ENCODE assay signal across 8 mouse cellular contexts in the genomic region with DNA sequence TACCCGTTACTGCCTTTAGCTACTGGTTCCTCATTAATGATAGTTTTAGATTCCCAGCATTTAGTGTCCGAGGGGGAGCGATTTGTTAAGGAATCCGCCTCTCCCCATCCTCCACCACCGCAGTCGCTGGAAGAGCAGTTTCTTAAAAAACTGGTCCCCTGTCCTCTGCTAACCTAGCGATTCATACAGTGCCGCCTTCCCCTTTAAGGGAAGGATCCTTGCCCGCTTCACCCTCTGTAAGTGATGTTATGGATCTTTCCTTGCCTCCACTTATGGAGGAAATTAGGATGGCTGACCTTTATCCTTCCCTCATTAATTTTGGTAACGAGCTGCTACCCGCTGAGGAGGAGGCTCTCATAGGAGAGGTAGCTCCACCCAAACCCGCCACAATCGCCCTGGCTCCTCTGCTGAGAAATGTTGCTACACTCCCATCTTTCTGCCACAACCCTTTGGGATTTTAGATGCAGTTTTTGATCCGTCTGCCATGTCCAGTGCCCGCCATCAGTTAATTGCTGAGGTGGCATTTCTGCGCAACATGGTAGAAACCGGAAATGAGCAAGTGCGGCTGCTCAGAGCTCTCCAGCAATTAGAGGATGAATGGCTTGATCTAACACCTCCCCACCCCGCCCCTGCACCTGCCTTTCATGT. TPM values are rescaled to one million over a fixed set of nuclear protein-coding genes. Genes with fewer than 3 reads are reported as not detected.
DNase-seq lines count a peak whose midpoint lies in the region; ATAC-seq lines count a peak whose summit lies in the region.

No protein-coding gene starts in this region.

- no peaks in the 10 kb centered on the region for H3K36me3 ChIP-seq in intestine, embryonic 14.5 days (ENCODE audit: control insufficient read depth, insufficient read depth, low read length)

- H3K9ac ChIP-seq in intestine, embryonic 14.5 days (ENCODE audit: low read length) = peak overlapping the region; percentile 48

- peak overlapping the region; percentile 87 for H3K4me2 ChIP-seq in intestine, embryonic 14.5 days (ENCODE audit: low read length)

- no peaks in the 10 kb centered on the region for H3K9me3 ChIP-seq in intestine, embryonic 14.5 days (ENCODE audit: control insufficient read depth, low read length)

- peak; percentile 86 to 87 for DNase-seq in cerebellum, postnatal 10 days
- peak; percentile 60 to 68 for DNase-seq in frontal cortex, postnatal 25 days (ENCODE audit: low spot score in 2 of 2)
- peak; percentile 70 for DNase-seq in intestine, embryonic 14.5 days (ENCODE audit: low spot score)
- peak; percentile 69 to 80 for DNase-seq in left cerebral cortex, adult 8-10 months (ENCODE audit: low spot score in 2 of 2)
- DNase-seq in lung, postnatal 4 days = peak; percentile 31 to 37
- DNase-seq in retina, embryonic 14.5 days (ENCODE audit: low spot score) = peak; percentile 72
- peak; percentile 26 for DNase-seq in urinary bladder, postnatal 25 days (ENCODE audit: low spot score)

- 0 out of 2 replicates have a peak overlapping the region, but pooled peaks have one; percentile 5 for H3K27ac ChIP-seq in intestine, embryonic 14.5 days (ENCODE audit: low read depth)

- peak overlapping the region; percentile 49 for H3K4me3 ChIP-seq in intestine, embryonic 14.5 days (ENCODE audit: low read depth, low read length)

- peak; percentile 92 for ATAC-seq in activated CD4-positive, CD25-positive, alpha-beta regulatory T cell, adult 4 months
- 0 out of 2 replicates have a peak, but pooled peaks have one; percentile 40 for ATAC-seq in intestine, embryonic 14.5 days (replicated peaks; ENCODE audit: low FRiP score, low TSS enrichment, low read depth)

- WGBS in intestine, embryonic 14.5 days = under 1% methylated on average over 19 of the region's 19 CpGs

- no peaks in the 10 kb centered on the region for H3K4me1 ChIP-seq in intestine, embryonic 14.5 days (replicated peaks; ENCODE audit: control insufficient read depth, insufficient read depth, low read length)

- no peaks in the 10 kb centered on the region for H3K27me3 ChIP-seq in intestine, embryonic 14.5 days (replicated peaks; ENCODE audit: control insufficient read depth, insufficient read depth, low read length)

RNA-seq across cellular contexts. Expression of a gene that starts 10.8 kb away (rescaled TPM):
- not detected for polyA plus RNA-seq in activated CD4-positive, CD25-positive, alpha-beta regulatory T cell, adult 4 months (2017; shearing (Covaris generic))
- not detected in 2 replicates for polyA plus RNA-seq in intestine, embryonic 14.5 days (2014; fragmentation: Nextera tagmentation; extraction: Ambion mirVana)
- total RNA-seq in left cerebral cortex, adult 8-10 months (2022) = not detected

RNA-seq across cellular contexts. Expression of a gene that starts 28.9 kb away (rescaled TPM):
- polyA plus RNA-seq in activated CD4-positive, CD25-positive, alpha-beta regulatory T cell, adult 4 months (2017; shearing (Covaris generic)) = not detected
- polyA plus RNA-seq in intestine, embryonic 14.5 days (2014; fragmentation: Nextera tagmentation; extraction: Ambion mirVana) = not detected in 2 replicates
- not detected for total RNA-seq in left cerebral cortex, adult 8-10 months (2022)

RNA-seq across cellular contexts. Expression of a gene that starts 43.1 kb away (rescaled TPM):
- 10 to 100 TPM in 1 of 2 experiments, 1 to 10 TPM in 1; 9.2 to 13.2 TPM for polyA plus RNA-seq in activated CD4-positive, CD25-positive, alpha-beta regulatory T cell, adult 4 months (2017; shearing (Covaris generic))
- polyA plus RNA-seq in intestine, embryonic 14.5 days (2014; fragmentation: Nextera tagmentation; extraction: Ambion mirVana) = 11.3 and 13.6 TPM in 2 replicates
- total RNA-seq in left cerebral cortex, adult 8-10 months (2022) = 10 to 100 TPM; 20.6 to 24.7 (median 23.3) TPM

RNA-seq across cellular contexts. Expression of a gene that starts 53.1 kb away (rescaled TPM):
- not detected for polyA plus RNA-seq in activated CD4-positive, CD25-positive, alpha-beta regulatory T cell, adult 4 months (2017; shearing (Covaris generic))
- not detected in 2 replicates for polyA plus RNA-seq in intestine, embryonic 14.5 days (2014; fragmentation: Nextera tagmentation; extraction: Ambion mirVana)
- not detected for total RNA-seq in left cerebral cortex, adult 8-10 months (2022)

RNA-seq across cellular contexts. Expression of a gene that starts 57.3 kb away (rescaled TPM):
- polyA plus RNA-seq in activated CD4-positive, CD25-positive, alpha-beta regulatory T cell, adult 4 months (2017; shearing (Covaris generic)) = 100 to 1,000 TPM; 178 to 195 TPM
- polyA plus RNA-seq in intestine, embryonic 14.5 days (2014; fragmentation: Nextera tagmentation; extraction: Ambion mirVana) = 156 and 158 TPM in 2 replicates
- 10 to 100 TPM; 34.6 to 47.5 (median 38.3) TPM for total RNA-seq in left cerebral cortex, adult 8-10 months (2022)

Comparison
In these comparisons a context has a peak if more than half of its experiments do, and no peak if none do; other contexts are left out.
1. Peak in every context shown above with its lines: DNase-seq, ATAC-seq, H3K4me3 ChIP-seq and H3K27ac ChIP-seq.
2. DNase-seq: peak in every context shown above with its lines; median percentile 86 in cerebellum, postnatal 10 days; 74 in left cerebral cortex, adult 8-10 months; 72 in retina, embryonic 14.5 days; 70 in intestine, embryonic 14.5 days; 64 in frontal cortex, postnatal 25 days; 34 in lung, postnatal 4 days; 26 in urinary bladder, postnatal 25 days.